Mouse (Mus musculus) hindbrain, embryonic 13.5 days (tissue): ENCODE data around the gene Fam19a3. TPM values are rescaled to one million over a fixed set of nuclear protein-coding genes. Genes with fewer than 3 reads are reported as not detected.

Source experiments
- ATAC-seq: fragments of 200-750 bp; cut with Nextera tagmentation; 2 replicates; pipeline ENCODE4 v1.8.0; 2017; ENCODE audit warnings: moderate TSS enrichment; ENCODE audit not compliant: low FRiP score
- H3K27ac ChIP-seq: fragments of 300-500 bp; sonication (generic); 2 replicates; pipeline ENCODE4 v1.5.1; 2015; ENCODE audit warnings: inconsistent platforms, mild to moderate bottlenecking, moderate library complexity
- H3K27me3 ChIP-seq: fragments of 300-500 bp; sonication (generic); 2 replicates; pipeline ENCODE4 v1.6.1; 2015; ENCODE audit warnings: mild to moderate bottlenecking, inconsistent platforms
- H3K36me3 ChIP-seq: fragments of 300-500 bp; sonication (generic); 2 replicates; pipeline ENCODE4 v1.6.1; 2015; ENCODE audit warnings: mild to moderate bottlenecking, inconsistent platforms
- H3K4me1 ChIP-seq: fragments of 300-500 bp; sonication (generic); replicated peaks from 2 replicates; pipeline ENCODE4 v1.6.1; 2015; ENCODE audit warnings: inconsistent platforms
- H3K4me2 ChIP-seq: fragments of 300-500 bp; sonication (generic); 2 replicates; pipeline ENCODE4 v1.6.1; 2015; ENCODE audit warnings: inconsistent platforms, mild to moderate bottlenecking, moderate library complexity
- H3K4me3 ChIP-seq: fragments of 300-500 bp; sonication (generic); 2 replicates; pipeline ENCODE4 v1.5.1; 2015; ENCODE audit warnings: mild to moderate bottlenecking, inconsistent platforms
- H3K9ac ChIP-seq: fragments of 300-500 bp; sonication (generic); 2 replicates; pipeline ENCODE4 v1.6.1; 2015; ENCODE audit warnings: mild to moderate bottlenecking, inconsistent platforms
- H3K9me3 ChIP-seq: fragments of 300-500 bp; sonication (generic); 2 replicates; pipeline ENCODE4 v1.6.1; 2016; ENCODE audit warnings: inconsistent platforms
- WGBS: fragments of 180-500 bp; shearing (Covaris S2); methylation state at CpG from one replicate; pipeline ENCODE4 v1.1.7; 2015; 5-methylcytosine and 5-hydroxymethylcytosine counted together
- polyA plus RNA-seq: library from polyadenylated mRNA; unstranded; fragments of >200 nt; fragmentation: Nextera tagmentation; extraction: Ambion mirVana; gene quantifications from 2 replicates; pipeline ENCODE4 v1.2.1, GENCODE M21; 2015

Fam19a3 gene
- polyA plus RNA-seq, 1 experiment from 2014 or later, result 0.06 TPM

GRCm38 (mm10) chr3:104743161-104743560, 38.5 kb downstream of the Fam19a3 start:
- H3K9ac ChIP-seq, result no peak overlapping the region
- H3K9me3 ChIP-seq, result no peaks in the 10 kb centered on the region
- H3K4me3 ChIP-seq, result no peak overlapping the region
- H3K27me3 ChIP-seq, result 0 out of 2 replicates have a peak, but pooled peaks cover 2% of the 10 kb centered on the region
- no peaks in the 10 kb centered on the region for H3K36me3 ChIP-seq
- no peak overlapping the region for H3K27ac ChIP-seq
- WGBS, result 50% methylated on average over 1 of the region's 1 CpGs
- H3K4me2 ChIP-seq, result no peak overlapping the region
- no peak for ATAC-seq
- H3K4me1 ChIP-seq, result no peaks in the 10 kb centered on the region

GRCm38 (mm10) chr3:104741954-104742353, 39.7 kb downstream of the Fam19a3 start:
- Histone ChIP-seq H3K4me2 (no peak overlapping the region), H3K9ac (no peak overlapping the region), H3K4me1 (no peaks in the 10 kb centered on the region), H3K27me3 (0 out of 2 replicates have a peak, but pooled peaks cover 2% of the 10 kb centered on the region), H3K27ac (no peak overlapping the region), H3K36me3 (no peaks in the 10 kb centered on the region), H3K9me3 (no peaks in the 10 kb centered on the region), H3K4me3 (no peak overlapping the region)
- no peak for ATAC-seq
- WGBS, result 95% methylated on average over 3 of the region's 3 CpGs

- Histone ChIP-seq H3K9ac (no peak overlapping the region), H3K4me3 (no peak overlapping the region), H3K27ac (no peak overlapping the region), H3K27me3 (0 out of 2 replicates have a peak, but pooled peaks cover 2% of the 10 kb centered on the region), H3K9me3 (no peaks in the 10 kb centered on the region), H3K36me3 (no peaks in the 10 kb centered on the region), H3K4me1 (no peaks in the 10 kb centered on the region), H3K4me2 (no peak overlapping the region)
- ATAC-seq, result no peak
- 64% methylated on average over 7 of the region's 7 CpGs for WGBS
Observed at GRCm38 (mm10) chr3:104734654-104735053, 47.0 kb downstream of the Fam19a3 start.

DNA sequence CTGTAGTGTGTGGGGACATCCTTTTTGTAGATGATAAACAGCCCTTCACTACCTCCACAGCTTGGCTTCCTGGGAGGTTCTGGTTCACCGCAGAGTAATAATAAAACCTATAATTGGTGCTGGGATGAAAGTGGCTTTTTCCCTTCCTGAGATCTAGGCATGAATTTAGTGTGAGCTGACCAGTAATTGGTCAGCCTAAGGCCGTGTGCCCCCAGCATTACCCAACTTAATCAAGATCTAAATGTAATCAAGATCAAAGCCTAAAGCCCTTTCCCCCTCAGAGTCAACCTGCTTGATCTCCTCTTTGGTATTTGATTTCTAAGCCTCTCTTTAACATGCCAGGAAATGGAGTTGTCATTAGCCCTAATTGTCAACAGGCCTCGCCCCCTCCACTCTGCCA, 48.7 kb downstream of the Fam19a3 start:
- Histone ChIP-seq H3K4me3 (no peak overlapping the region), H3K27ac (no peak overlapping the region), H3K36me3 (no peaks in the 10 kb centered on the region), H3K27me3 (0 out of 2 replicates have a peak, but pooled peaks cover 2% of the 10 kb centered on the region), H3K9ac (no peak overlapping the region), H3K4me2 (no peak overlapping the region), H3K9me3 (no peaks in the 10 kb centered on the region), H3K4me1 (no peaks in the 10 kb centered on the region)
- WGBS, result 72% methylated on average over 3 of the region's 3 CpGs
- ATAC-seq, result no peak

- WGBS, result 82% methylated on average over 6 of the region's 6 CpGs
- Histone ChIP-seq H3K4me3 (no peak overlapping the region), H3K4me2 (no peak overlapping the region), H3K27me3 (0 out of 2 replicates have a peak, but pooled peaks cover 2% of the 10 kb centered on the region), H3K27ac (no peak overlapping the region), H3K36me3 (no peaks in the 10 kb centered on the region), H3K9me3 (no peaks in the 10 kb centered on the region), H3K4me1 (no peaks in the 10 kb centered on the region), H3K9ac (no peak overlapping the region)
- ATAC-seq, result no peak
Observed at GRCm38 (mm10) chr3:104729270-104729839, 52.3 kb downstream of the Fam19a3 start.

Other genes starting within 250 kb of the Fam19a3 start
- gene Slc16a1, start 143.2 kb downstream of the Fam19a3 start, polyA plus RNA-seq, result 8.3 and 8.4 TPM in 2 replicates
- 0.57 and 0.92 TPM in 2 replicates for gene Ppm1j, start 784 bp downstream of the Fam19a3 start, polyA plus RNA-seq
- gene Rhoc, start 6.5 kb upstream of the Fam19a3 start, polyA plus RNA-seq, result 55.4 and 61.7 TPM in 2 replicates
- gene Mov10, start 36.7 kb upstream of the Fam19a3 start, polyA plus RNA-seq, result 10.2 and 14.5 TPM in 2 replicates
- gene St7l, start 82.2 kb upstream of the Fam19a3 start, polyA plus RNA-seq, result 41.3 and 41.9 TPM in 2 replicates
- gene Capza1, start 82.7 kb upstream of the Fam19a3 start, polyA plus RNA-seq, result 180 and 182 TPM in 2 replicates
- gene Wnt2b, start 180.1 kb upstream of the Fam19a3 start, polyA plus RNA-seq, result 0.63 and 0.75 TPM in 2 replicates